Mouse (Mus musculus) natural killer cell, adult 2 months (primary cell): ENCODE data around the gene Gata5.

ENCODE experiments used
- DNase-seq, 2 experiments: peaks; one replicate each; pipeline ENCODE4 v3.0.0; 2022; ENCODE audit warnings: low spot score in 2 of 2

The Gata5 gene

GRCm38 (mm10) chr2:180334551-180334986 is at the start of gene Gata5:
TSS of gene Gata5 (minus strand) at chr2:180334699.
- DNase-seq = no peak

DNA sequence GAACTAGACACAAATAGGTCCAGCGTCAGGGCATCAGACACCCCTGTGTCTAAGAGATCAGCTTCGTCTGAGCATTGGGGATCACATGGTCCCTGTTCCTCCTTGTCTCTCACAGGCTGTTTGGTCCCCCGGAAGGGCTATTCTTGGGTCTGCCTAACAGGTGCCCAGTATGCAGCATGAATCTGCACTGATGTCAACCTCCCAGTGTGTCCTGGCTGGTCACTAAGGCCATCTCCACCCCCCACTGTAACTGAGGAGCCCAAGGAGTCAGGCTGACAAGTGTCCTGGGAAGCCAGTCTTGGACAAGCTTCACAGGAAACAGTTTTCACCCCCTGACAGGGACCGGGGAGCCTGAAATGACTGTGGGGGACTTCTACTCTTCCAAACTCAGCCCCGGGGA is 42.2 kb upstream of the Gata5 start:
- DNase-seq = no peak

GRCm38 (mm10) chr2:180373256-180373655 is 38.8 kb upstream of the Gata5 start:
- no peak for DNase-seq

GRCm38 (mm10) chr2:180368359-180368758 is 33.9 kb upstream of the Gata5 start:
- DNase-seq = no peak

DNA sequence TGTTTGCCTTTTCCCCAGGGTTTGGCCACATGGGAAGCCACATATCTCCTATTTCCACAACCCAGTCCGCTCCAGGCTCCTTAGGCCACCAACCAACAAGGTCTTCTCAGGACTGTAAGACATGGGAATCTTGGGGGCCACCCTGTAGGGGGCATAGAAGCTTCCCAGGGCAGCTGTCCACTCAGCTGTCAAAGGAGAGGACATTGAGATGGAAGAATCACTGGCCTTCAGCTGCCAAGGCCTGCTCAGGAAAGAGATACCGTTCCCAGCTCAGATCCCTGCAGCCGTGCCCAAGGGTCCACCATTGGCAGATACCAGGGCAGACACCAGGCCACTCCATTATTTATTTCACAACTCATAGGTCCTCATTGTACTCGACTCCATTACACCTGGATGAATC is 32.9 kb upstream of the Gata5 start:
- no peak for DNase-seq

DNA sequence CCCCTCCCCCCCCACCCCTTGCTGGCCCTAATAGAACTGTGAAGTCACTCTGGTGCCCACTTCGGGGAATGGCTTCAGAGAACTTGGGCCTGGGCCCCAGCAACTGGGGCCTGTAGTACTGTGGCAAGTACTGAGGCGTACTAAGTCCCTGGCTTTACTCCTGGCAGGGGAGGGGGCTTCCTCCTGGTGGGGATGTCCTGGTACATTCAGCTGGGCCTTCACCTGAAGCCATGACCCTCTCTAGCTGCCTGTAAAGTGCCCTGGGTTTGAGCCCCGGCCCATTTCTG is 28.9 kb upstream of the Gata5 start:
- no peak for DNase-seq

DNA sequence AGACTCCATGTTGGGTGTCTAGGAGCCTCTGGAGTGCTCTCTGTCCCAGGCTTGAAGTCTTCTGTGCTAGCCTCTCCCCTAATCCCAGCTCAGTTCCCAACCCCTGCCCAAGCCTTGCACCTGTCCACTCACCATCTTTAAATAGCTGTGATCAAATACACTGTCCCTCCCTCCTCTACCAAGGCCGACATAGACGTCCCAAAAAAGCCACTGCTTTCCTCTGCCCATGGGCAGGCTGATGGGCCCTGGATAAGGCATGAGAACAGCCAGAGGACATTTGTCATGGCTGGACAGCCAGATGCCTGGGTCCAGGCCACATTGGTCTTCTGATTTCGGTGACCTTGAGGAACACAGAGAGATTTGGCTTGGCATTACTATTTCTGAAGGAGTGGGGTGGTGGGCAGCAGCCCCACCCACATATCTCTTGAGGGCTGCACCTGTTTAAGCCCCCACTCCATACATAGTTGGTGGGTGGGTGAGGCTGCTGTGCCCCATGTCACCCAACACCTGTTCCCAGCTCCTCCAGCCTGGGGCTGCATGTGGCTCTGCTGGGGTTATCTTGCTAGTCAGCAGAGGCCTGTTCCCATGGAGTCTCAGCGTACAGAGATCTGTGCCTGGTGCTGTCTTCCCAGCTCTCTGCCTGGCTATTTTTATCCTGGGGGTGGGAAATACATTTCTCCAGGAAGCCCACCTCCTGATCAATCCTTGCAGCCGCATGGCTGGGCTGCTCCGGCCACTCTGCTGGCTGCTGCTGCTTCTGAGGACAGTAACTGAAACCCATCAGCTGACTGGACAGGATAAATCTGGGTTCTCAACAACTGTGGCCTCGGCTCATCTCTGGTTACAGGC is 28.3 kb upstream of the Gata5 start:
- DNase-seq = no peak

GRCm38 (mm10) chr2:180359062-180359461 is 24.6 kb upstream of the Gata5 start:
- no peak for DNase-seq

DNA sequence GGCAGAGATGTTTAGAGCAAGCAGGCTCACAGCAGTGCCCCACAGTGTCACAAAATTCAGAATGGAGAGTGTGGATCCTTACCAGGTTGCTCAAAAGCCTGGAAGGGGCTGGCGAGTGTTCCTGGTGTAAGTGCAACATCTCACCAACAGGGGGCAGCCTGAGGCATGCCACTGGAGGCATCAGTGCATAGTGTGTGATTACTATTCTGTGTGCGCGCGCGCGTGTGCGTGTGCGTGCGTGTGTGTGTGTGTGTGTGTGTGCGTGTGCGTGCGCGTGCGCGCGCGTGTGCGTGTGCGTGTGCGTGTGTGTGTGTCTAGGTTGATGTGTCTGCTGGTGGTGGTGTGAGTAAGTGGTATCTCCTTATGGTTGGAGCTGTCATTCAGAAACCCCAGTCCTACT is 18.8 kb upstream of the Gata5 start:
- peak; percentile 12 to 24 for DNase-seq

- DNase-seq = peak; percentile 7 to 32
These were observed 16.2 kb upstream of the Gata5 start for GRCm38 (mm10) chr2:180350700-180351099.

DNA sequence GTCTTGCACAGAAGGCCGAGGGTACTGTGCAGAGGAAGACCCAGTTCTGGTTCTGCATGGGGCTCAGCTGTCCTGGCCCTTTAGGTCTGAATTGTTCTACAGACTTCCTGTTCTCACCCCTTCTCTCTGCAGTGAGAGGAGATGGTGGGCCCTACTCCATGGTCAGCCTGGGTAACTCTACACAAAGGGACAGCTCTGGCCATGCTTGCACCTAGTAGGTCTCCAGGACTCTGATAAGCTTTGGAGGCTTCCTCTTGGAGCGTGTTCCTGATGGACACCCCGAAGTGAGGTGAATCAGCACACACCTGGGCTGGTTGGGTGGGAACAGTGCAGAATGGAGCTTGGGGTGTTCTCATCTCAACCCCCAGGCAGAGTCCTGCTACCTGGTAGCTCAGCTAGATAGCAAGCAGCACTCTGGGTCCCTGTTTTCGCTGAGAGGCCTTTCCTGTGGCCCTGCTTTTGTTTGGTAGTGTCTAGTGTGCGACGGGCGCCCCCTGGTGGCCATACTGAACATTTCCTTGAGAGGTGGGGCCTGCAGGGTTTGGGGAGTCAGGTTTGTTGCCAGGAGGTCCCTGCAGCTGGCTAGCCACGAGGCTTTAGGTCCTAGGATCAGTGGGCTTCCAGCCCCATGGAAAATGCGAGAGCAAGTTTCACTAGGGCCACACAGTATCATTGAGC is 12.5 kb upstream of the Gata5 start:
- DNase-seq = peak; percentile 77 to 80

GRCm38 (mm10) chr2:180343092-180343491 is 8.6 kb upstream of the Gata5 start:
- no peak for DNase-seq

GRCm38 (mm10) chr2:180342189-180342588 is 7.7 kb upstream of the Gata5 start:
- no peak for DNase-seq

- no peak for DNase-seq
These were observed 6.7 kb upstream of the Gata5 start for GRCm38 (mm10) chr2:180341229-180341628.

- DNase-seq = no peak
These were observed 5.4 kb upstream of the Gata5 start for GRCm38 (mm10) chr2:180339886-180340285.

GRCm38 (mm10) chr2:180333778-180334550 is 535 bp downstream of the Gata5 start:
- DNase-seq = no peak

GRCm38 (mm10) chr2:180329466-180329865 is 5.0 kb downstream of the Gata5 start:
- no peak for DNase-seq

GRCm38 (mm10) chr2:180322674-180323355 is 11.7 kb downstream of the Gata5 start:
- DNase-seq = no peak

DNA sequence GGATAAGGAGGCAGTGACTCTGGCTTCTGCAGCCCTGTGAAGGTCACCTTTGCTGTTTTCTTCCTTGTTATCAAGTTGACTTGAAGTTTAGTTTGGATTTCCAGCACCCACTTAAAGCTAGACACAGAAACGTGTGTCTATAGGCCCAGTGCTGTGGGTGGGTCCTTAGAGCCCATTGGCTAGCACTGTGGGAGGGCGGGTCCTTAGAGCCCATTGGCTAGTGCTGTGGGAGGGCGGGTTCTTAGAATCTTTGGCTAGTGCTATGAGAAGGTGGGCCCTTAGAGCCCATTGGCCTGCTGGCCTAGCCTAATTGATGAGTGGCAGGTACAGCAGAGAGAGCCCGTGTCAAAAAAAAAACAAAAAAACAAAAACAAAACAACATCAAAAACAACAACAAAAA is 14.3 kb downstream of the Gata5 start:
- DNase-seq = no peak

DNA sequence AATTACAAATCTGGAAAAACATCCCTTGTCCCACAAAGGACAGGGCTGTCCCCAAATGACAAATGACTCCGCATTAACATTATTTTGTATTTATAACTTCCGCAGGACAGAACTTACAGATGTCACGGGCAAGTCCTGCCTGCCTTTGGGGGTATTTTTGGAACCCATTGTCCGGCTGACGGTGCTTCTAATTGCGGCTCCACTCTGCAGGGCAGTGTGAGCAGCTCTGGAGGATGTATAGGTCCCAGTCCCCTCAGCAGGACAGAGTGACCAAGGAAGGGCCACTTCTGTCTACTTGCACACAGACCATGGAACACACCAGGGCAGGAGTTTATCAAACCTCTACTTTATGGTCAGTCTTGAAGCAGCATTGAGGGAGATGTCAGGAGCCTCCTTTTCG is 16.9 kb downstream of the Gata5 start:
- DNase-seq = no peak

DNA sequence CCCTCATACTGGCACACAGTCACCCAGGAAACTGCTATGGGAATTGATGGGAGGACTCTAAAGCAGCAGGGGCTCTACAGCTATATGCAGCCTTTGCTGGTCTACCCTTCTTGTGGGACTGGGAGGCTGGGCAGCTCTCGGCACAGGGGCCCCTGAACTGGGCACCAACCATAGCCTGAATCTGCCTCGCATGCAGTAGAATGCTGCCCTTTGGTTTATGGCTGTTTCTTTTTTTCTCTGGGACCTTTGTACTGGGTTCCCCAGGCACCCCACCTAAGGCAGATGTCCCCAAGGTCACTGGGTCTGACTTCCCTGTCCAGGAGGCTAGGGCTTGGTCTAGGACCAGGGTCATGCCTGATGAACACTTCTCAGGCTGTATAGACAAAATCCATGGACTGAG is 20.2 kb downstream of the Gata5 start:
- no peak for DNase-seq

DNA sequence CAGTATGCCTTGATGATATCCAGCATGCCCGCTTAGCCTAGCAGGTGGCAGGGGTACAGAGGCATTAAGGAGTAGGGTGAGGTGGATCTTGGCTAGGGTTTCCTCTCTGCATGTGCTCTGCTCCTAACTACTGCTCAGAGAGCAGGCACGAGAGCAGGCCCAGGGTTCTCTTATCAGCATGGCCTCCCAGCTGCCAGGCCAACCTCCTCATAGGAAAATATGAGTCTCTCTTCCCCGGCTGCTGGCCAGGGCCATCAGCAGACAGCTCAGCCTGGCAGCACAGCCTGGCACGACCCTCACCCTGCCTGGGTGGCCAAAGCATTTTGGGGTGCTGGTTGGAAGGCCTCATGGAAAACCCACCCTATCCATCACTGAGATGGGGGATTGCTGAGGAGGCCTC is 23.4 kb downstream of the Gata5 start:
- no peak for DNase-seq
